Mouse (Mus musculus) embryonic facial prominence, embryonic 10.5 days (tissue): ENCODE results near the gene Txk. TPM values are rescaled to one million over a fixed set of nuclear protein-coding genes. Genes with fewer than 3 reads are reported as not detected.

Experiments
- DNase-seq: peaks from one replicate; pipeline ENCODE4 v3.0.0-alpha.2; 2017; ENCODE audit warnings: low spot score
- H3K27ac ChIP-seq: fragments of 300-500 bp; sonication (generic); replicated peaks from 2 replicates; pipeline ENCODE4 v1.5.1; 2016; ENCODE audit warnings: mild to moderate bottlenecking
- H3K27me3 ChIP-seq: fragments of 300-500 bp; sonication (generic); replicated peaks from 2 replicates; pipeline ENCODE4 v1.6.1; 2016; ENCODE audit warnings: low read depth, mild to moderate bottlenecking; ENCODE audit not compliant: poor library complexity, severe bottlenecking
- H3K36me3 ChIP-seq: fragments of 300-500 bp; sonication (generic); replicated peaks from 2 replicates; pipeline ENCODE4 v1.6.1; 2016; ENCODE audit warnings: mild to moderate bottlenecking, moderate library complexity
- H3K4me1 ChIP-seq: fragments of 300-500 bp; sonication (generic); 2 replicates; pipeline ENCODE4 v1.6.1; 2016
- H3K4me3 ChIP-seq: fragments of 300-500 bp; sonication (generic); 2 replicates; pipeline ENCODE4 v1.5.1; 2016; ENCODE audit warnings: mild to moderate bottlenecking, moderate library complexity
- H3K9me3 ChIP-seq: fragments of 300-500 bp; sonication (generic); 2 replicates; pipeline ENCODE4 v1.6.1; 2016; ENCODE audit warnings: mild to moderate bottlenecking
- WGBS: fragments of 180-500 bp; shearing (Covaris S2); methylation state at CpG from one replicate; pipeline ENCODE4 v1.1.7; 2016; 5-methylcytosine and 5-hydroxymethylcytosine counted together
- polyA plus RNA-seq: library from polyadenylated mRNA; unstranded; fragments of >200 nt; fragmentation: Nextera tagmentation; extraction: Ambion mirVana; gene quantifications from 2 replicates; pipeline ENCODE4 v1.2.1, GENCODE M21; 2016

The Txk gene
- polyA plus RNA-seq, result not detected in 2 replicates

DNA sequence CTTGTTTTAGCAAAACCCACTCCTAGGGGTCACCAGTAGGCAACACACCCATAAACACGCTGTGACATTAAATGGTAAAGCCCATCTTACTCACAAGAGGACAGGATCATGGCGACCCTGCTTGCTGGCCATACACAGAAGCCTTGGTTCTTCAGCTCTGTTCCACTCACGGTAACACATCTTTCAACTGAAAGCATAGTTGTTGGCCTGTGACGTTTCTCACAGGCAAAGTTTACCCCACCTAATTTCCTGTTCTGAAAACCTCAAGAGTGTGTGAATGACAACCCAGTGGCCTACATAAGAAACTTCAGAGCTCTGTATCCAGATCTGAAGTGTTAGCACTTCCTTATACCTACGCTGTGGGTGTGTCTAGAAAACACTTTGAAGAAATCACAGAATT, at the start of gene Txk:
Gene Txk, minus strand, starts transcription at position 193 of the 400 bp plus-strand sequence.
- no peak for DNase-seq
- H3K9me3 ChIP-seq, result no peaks in the 10 kb centered on the region
- WGBS, result 87% methylated on average over 5 of the region's 5 CpGs
- H3K4me1 ChIP-seq, result 0 out of 2 replicates have a peak, but pooled peaks cover 3% of the 10 kb centered on the region
- H3K27ac ChIP-seq, result no peak within 1 kb of the TSS
- no peaks in the 10 kb centered on the region for H3K27me3 ChIP-seq
- H3K36me3 ChIP-seq, result no peaks in the 10 kb centered on the region
- H3K4me3 ChIP-seq, result no peak within 1 kb of the TSS

DNA sequence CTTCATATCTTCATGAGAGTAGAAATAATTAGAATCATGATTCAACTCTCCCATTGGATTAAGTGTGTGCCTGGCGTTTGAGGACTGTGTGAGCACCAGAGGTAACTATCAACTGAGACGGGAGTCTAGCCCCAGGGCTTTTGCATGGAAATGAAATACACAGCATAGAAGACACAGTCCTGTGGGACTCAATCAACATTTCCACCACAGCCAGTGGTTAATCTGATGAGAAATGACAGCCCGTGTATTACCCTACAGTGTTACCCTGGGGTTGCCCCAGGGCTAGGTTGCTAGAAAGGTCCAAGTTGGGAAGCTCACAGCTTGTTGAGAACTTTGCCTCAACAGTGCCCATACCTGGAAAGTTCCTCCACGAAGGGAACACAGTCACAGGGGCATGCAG, 46.0 kb upstream of the Txk start:
- Histone ChIP-seq H3K36me3 (no peaks in the 10 kb centered on the region), H3K9me3 (no peaks in the 10 kb centered on the region), H3K27ac (no peak overlapping the region), H3K4me3 (no peak overlapping the region), H3K4me1 (peaks cover 23% of the 10 kb centered on the region), H3K27me3 (no peaks in the 10 kb centered on the region)
- DNase-seq, result no peak
- WGBS, result 78% methylated on average over 4 of the region's 4 CpGs

DNA sequence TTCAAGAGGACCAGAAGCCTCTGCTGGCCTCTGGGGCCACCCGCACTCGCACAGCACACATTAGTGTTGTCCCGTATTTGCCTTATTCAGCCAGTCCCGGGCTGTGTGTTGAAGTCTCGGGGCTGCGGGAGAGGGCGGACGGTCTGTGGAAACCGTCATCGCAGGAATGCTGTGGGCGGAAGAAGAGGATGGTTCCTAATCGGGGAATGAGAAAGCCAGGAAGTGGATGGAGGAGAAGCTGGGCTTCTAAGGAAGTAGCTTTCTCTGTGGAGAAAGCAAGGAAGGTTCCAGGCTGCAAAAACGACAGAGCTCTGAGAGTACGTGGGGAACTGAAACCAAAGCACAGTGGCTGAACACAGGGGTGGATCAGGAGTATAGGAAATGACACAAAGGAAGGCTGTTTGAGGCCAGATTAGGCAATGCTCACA, 43.6 kb upstream of the Txk start:
- peak overlapping the region; percentile 7; the same call in 1 of the 2 replicates for H3K27ac ChIP-seq
- H3K4me1 ChIP-seq, result peaks cover 23% of the 10 kb centered on the region
- H3K9me3 ChIP-seq, result no peaks in the 10 kb centered on the region
- 67% methylated on average over 14 of the region's 14 CpGs for WGBS
- DNase-seq, result no peak
- no peak overlapping the region for H3K4me3 ChIP-seq
- no peaks in the 10 kb centered on the region for H3K36me3 ChIP-seq
- H3K27me3 ChIP-seq, result no peaks in the 10 kb centered on the region

DNA sequence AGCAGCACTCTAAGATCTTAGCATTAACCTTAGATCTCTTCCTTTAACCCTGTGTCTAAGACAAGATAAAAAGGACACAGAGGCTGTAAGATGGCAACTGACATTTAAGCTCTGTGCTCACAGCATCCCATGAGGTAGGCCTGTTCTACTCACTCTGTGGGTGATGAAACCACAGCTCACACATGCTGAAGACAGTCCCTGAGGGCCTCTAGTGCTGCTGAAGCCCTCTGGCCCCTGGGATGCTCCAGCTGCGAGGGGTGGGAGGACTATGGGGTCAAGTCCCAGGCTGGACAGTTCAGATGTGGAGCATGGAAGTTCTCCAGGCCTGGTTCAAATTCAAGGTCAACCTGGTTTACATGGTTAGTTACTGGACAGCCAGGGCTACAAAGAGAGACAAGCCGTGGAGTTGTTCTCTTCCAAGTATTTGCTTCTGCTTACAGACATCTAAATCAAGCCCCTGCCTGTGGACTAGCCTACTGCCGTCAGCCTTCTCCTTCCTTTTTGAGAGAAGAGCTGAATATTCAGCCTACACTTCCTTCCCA, 40.8 kb upstream of the Txk start:
- Histone ChIP-seq H3K36me3 (no peaks in the 10 kb centered on the region), H3K4me1 (peaks cover 23% of the 10 kb centered on the region), H3K9me3 (no peaks in the 10 kb centered on the region), H3K27ac (no peak overlapping the region), H3K27me3 (no peaks in the 10 kb centered on the region), H3K4me3 (no peak overlapping the region)
- 84% methylated on average over 3 of the region's 3 CpGs for WGBS
- DNase-seq, result no peak

DNA sequence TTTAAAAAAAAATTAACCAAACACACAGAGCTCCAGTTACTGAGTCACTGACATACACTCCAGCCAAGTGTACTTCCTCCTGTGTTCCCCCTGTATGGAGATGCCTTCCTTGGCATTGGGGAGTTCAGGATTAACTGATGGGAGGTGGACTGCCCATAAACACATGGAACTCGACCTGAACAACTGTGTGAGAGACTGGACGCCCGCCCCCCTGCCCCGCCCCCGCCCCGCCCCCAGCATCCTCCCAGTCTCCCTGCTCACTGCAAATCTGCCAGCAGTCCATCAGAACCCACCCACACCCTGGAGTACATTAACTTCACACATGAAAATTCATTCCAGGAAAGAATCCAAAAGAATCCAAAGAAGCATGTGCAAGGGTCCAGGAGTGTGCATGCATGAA, 39.2 kb upstream of the Txk start:
- WGBS, result 26% methylated on average over 6 of the region's 6 CpGs
- H3K36me3 ChIP-seq, result no peaks in the 10 kb centered on the region
- H3K9me3 ChIP-seq, result no peaks in the 10 kb centered on the region
- peaks cover 23% of the 10 kb centered on the region for H3K4me1 ChIP-seq
- DNase-seq, result peak; percentile 25
- H3K27me3 ChIP-seq, result no peaks in the 10 kb centered on the region
- no peak overlapping the region for H3K27ac ChIP-seq
- no peak overlapping the region for H3K4me3 ChIP-seq

DNA sequence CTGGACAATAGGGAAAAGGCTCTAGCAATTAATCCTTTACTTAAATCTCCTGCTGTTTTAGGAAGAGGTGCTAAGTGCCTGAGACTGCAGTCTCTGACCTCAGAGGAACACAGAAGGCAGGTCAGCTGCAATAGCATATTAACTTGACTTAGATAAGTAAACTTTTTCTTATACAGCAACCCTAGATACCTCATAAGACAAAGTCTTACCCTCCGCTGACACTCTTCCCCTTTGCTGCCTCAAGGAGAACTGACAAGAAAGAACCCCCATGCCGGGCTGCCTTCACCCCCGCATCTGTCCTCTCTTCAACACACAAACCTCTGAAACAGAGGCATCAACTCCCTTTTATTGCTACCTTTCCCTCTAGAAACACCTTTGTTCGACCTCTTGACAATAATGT, 38.8 kb upstream of the Txk start:
- Histone ChIP-seq H3K4me1 (peaks cover 22% of the 10 kb centered on the region), H3K9me3 (no peaks in the 10 kb centered on the region), H3K27ac (no peak overlapping the region), H3K36me3 (no peaks in the 10 kb centered on the region), H3K27me3 (no peaks in the 10 kb centered on the region), H3K4me3 (no peak overlapping the region)
- WGBS, result 69% methylated on average over 4 of the region's 4 CpGs
- DNase-seq, result no peak

DNA sequence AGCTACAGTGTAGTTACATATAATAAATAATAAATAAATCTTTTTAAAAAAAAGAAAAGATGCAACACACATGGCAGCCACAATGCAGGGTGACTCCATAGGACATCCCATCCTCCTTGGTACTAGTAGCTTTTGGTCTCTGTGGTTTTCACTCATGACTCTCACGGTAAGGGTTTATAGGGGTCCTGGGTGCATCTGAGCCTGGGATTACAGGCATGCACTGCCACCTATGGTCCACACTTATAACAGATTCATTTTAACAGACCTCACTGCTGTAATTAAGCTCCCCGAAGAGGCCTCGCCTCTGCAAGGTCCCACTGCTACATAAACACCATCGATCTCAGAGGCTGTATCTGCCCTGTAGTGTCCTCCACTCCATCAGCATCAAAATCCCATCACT, 32.9 kb upstream of the Txk start:
- Histone ChIP-seq H3K9me3 (no peaks in the 10 kb centered on the region), H3K4me1 (no peaks in the 10 kb centered on the region), H3K36me3 (no peaks in the 10 kb centered on the region), H3K4me3 (no peak overlapping the region), H3K27me3 (no peaks in the 10 kb centered on the region), H3K27ac (no peak overlapping the region)
- no peak for DNase-seq
- 73% methylated on average over 4 of the region's 4 CpGs for WGBS

DNA sequence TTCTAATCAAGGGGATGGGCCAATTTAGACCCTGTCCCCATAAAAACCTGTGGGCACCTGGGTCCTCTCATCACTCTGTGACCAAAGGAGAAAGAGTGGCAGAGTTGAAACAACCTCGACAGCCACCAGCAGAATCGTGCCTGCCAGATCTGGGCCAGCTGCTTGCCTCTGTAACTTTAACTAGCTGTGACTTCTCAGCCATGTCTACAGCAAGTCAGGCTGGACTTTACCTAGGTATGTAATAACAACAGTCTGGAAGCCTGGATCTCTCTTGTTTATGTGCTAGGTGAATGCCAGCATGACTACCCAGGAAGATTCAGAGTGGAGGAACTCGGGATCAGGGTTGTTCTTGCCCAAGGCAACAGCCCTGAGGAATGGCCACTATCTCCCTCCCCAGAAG, 32.1 kb upstream of the Txk start:
- H3K4me3 ChIP-seq, result no peak overlapping the region
- H3K27ac ChIP-seq, result no peak overlapping the region
- H3K27me3 ChIP-seq, result no peaks in the 10 kb centered on the region
- DNase-seq, result no peak
- 80% methylated on average over 3 of the region's 3 CpGs for WGBS
- H3K4me1 ChIP-seq, result no peaks in the 10 kb centered on the region
- H3K9me3 ChIP-seq, result no peaks in the 10 kb centered on the region
- H3K36me3 ChIP-seq, result no peaks in the 10 kb centered on the region

DNA sequence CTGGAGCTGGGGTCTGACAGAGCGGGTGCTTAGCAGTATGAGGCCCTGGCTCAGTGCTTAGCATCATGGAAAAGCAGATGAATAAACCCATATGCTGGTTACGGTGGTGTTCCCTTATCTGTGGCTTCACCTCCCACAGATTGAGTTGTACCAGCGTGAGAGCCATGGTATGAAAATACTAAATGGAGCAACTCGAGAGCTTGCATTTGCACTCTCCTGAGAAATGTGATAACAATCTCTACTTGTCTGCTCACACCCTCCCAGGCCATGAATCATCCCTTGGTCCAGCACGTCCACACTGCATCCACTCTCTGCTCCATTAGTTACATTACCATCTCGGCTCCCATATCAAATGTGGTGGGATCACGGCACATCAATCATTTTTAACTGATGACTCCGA, 31.4 kb upstream of the Txk start:
- H3K27ac ChIP-seq, result no peak overlapping the region
- no peaks in the 10 kb centered on the region for H3K9me3 ChIP-seq
- WGBS, result 85% methylated on average over 8 of the region's 8 CpGs
- no peak for DNase-seq
- no peaks in the 10 kb centered on the region for H3K27me3 ChIP-seq
- H3K4me3 ChIP-seq, result no peak overlapping the region
- no peaks in the 10 kb centered on the region for H3K36me3 ChIP-seq
- no peaks in the 10 kb centered on the region for H3K4me1 ChIP-seq

DNA sequence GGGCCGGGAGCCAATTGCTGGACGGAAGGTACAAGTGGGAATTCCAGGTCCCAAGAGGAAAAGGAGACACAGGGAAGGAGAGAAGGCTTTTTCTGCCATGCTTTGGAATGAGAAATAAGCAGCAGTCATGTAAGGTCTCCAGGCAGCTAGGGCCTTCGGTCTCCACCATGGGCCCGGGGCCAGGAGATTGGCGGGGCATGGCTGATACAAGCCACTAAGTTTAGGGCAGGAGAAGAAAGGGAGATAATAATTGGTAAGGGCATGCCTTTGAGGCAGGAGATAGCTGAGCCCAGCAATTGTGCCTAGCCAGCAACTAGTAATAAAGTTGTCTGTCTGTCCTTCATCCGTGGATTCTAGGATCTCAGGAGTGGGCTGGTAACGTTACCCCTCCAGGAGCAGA, 30.5 kb upstream of the Txk start:
- Histone ChIP-seq H3K9me3 (no peaks in the 10 kb centered on the region), H3K4me1 (no peaks in the 10 kb centered on the region), H3K27ac (no peak overlapping the region), H3K4me3 (no peak overlapping the region), H3K27me3 (no peaks in the 10 kb centered on the region), H3K36me3 (no peaks in the 10 kb centered on the region)
- 91% methylated on average over 7 of the region's 7 CpGs for WGBS
- no peak for DNase-seq

DNA sequence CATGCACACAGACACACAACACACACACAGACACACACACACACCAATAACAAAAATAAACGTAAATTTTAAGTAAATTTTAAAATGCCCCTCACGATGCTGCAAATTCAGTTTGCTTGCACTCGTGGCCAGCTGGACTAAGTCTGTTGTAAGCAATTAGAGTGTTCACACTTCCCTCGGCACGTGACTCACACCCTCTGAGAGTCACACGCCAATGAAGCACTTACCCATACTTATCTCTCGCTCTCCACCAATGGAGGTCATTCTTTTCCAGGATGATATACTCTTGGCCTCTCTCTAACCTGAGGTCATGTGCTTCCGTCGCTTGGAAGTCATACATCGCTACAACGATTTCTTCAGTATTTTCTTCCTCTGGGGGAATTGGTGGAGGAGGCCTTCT, 29.2 kb upstream of the Txk start:
- H3K36me3 ChIP-seq, result no peaks in the 10 kb centered on the region
- H3K9me3 ChIP-seq, result no peaks in the 10 kb centered on the region
- no peak overlapping the region for H3K4me3 ChIP-seq
- no peak overlapping the region for H3K27ac ChIP-seq
- DNase-seq, result no peak
- no peaks in the 10 kb centered on the region for H3K4me1 ChIP-seq
- WGBS, result 88% methylated on average over 11 of the region's 11 CpGs
- H3K27me3 ChIP-seq, result no peaks in the 10 kb centered on the region

DNA sequence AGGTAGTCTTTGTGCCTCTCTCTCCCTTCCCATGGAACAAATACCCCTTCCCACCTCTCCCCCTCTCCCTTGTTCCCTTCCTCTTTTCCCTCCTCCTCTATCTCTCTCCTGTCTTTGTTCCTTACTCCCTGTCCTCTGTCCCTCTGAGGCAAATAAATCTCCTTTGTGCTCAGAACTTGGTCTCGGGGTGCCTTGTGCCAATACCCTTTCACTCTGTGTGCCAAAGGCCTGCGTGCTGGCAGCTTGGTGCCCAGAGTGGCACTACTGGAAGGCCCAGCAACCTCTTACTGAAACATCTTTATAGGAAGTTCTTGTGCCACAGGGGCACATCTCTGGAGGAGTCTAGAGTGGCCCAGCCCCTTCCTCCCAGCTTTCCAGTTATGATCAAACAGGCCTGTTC, 24.0 kb upstream of the Txk start:
- 90% methylated on average over 2 of the region's 2 CpGs for WGBS
- H3K36me3 ChIP-seq, result no peaks in the 10 kb centered on the region
- H3K4me1 ChIP-seq, result no peaks in the 10 kb centered on the region
- no peaks in the 10 kb centered on the region for H3K9me3 ChIP-seq
- no peaks in the 10 kb centered on the region for H3K27me3 ChIP-seq
- no peak overlapping the region for H3K4me3 ChIP-seq
- DNase-seq, result no peak
- no peak overlapping the region for H3K27ac ChIP-seq

DNA sequence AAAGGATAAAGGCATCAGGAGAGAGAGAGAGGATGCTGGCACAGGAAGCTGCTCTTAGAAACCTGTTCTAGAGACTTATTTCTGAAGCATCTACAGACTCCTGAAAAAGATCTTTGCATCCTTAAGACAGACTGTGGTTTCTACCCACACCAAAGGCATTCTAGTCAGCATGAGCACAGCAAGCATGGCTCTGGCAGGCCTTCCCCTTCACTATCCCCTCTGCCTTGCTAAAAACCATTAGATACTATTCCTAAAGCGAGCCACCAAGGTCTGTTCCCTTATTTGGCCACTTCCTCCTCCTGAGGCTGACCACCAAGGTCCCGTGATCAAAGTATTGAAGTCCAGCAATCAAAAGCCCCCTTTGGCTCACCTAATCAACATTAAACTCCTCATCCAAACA, 23.6 kb upstream of the Txk start:
- no peaks in the 10 kb centered on the region for H3K9me3 ChIP-seq
- no peak for DNase-seq
- no peaks in the 10 kb centered on the region for H3K36me3 ChIP-seq
- no peak overlapping the region for H3K27ac ChIP-seq
- no peaks in the 10 kb centered on the region for H3K27me3 ChIP-seq
- H3K4me1 ChIP-seq, result peaks cover 3% of the 10 kb centered on the region; the same call in 1 of the 2 replicates
- H3K4me3 ChIP-seq, result no peak overlapping the region
- 75% methylated on average over 2 of the region's 2 CpGs for WGBS

DNA sequence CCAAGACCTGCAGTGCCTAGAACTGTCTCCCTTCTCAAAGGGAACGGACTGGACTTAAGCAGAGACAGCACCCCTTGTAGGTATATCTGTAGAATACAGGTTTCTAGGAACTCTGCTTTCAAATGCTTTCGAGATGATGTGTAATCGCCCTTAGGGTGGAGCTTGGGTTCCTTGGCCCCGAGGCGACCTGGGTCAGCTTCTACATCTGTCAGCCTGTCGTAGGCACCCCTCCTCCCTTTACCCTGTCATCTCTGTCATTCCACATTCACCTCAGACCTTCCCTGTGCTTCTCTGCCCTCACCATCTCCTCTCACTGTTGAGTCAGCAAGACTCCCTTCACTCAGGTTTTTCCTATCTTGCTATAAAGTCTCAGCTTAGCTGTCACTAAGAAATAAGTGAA, 17.3 kb upstream of the Txk start:
- DNase-seq, result no peak
- Histone ChIP-seq H3K9me3 (no peaks in the 10 kb centered on the region), H3K27ac (no peak overlapping the region), H3K36me3 (no peaks in the 10 kb centered on the region), H3K4me3 (no peak overlapping the region), H3K27me3 (no peaks in the 10 kb centered on the region), H3K4me1 (peaks cover 3% of the 10 kb centered on the region; the same call in 1 of the 2 replicates)
- WGBS, result 73% methylated on average over 6 of the region's 6 CpGs
